Mouse (Mus musculus) ES-E14 (cell line): ENCODE measurements at regions not wholly inside any gene's neighbourhood (a gene's known extent, or its start where the extent isn't known, plus 50 kb on each side); places are given as distances from the start of the nearest gene placed in this dataset.

Experiments
- DNase-seq: peaks from one replicate; pipeline ENCODE4 v3.0.0-alpha.2; 2013; ENCODE audit warnings: low read depth, low spot score
- H3K27ac ChIP-seq: 2 replicates; pipeline ENCODE4 v1.5.1; 2012; ENCODE audit warnings: low read depth, mild to moderate bottlenecking, low read length, moderate library complexity, mixed read lengths; ENCODE audit not compliant: poor library complexity, insufficient read depth, severe bottlenecking
- H3K36me3 ChIP-seq: 2 replicates; pipeline ENCODE4 v1.6.1; 2012; ENCODE audit warnings: mild to moderate bottlenecking, low read length, moderate library complexity, mixed read lengths; ENCODE audit not compliant: control insufficient read depth, poor library complexity, insufficient read depth, severe bottlenecking
- H3K4me1 ChIP-seq, 2 experiments: fragments of 150-350 bp in 1 of 2; sonication (generic) in 1 of 2; 2 replicates each; pipeline ENCODE4 v1.6.1; 2012; ENCODE audit warnings: low read length in 2 of 2, mild to moderate bottlenecking in 1 of 2, mixed read lengths in 1 of 2; ENCODE audit not compliant: control insufficient read depth in 2 of 2, insufficient read depth in 2 of 2, poor library complexity in 1 of 2
- H3K4me3 ChIP-seq, 2 experiments: fragments of 150-350 bp in 1 of 2; sonication (generic) in 1 of 2; 2 replicates each; pipeline ENCODE4 v1.5.1; 2012; ENCODE audit warnings: low read length in 2 of 2, low read depth in 1 of 2, mild to moderate bottlenecking in 1 of 2, mixed read lengths in 1 of 2; ENCODE audit not compliant: insufficient read depth in 1 of 2, poor library complexity in 1 of 2, severe bottlenecking in 1 of 2
- H3K9ac ChIP-seq: 2 replicates; pipeline ENCODE4 v1.6.1; 2012; ENCODE audit warnings: low read depth, mild to moderate bottlenecking, low read length, mixed read lengths; ENCODE audit not compliant: poor library complexity, insufficient read depth, severe bottlenecking
- H3K9me3 ChIP-seq: fragments of 150-350 bp; sonication (generic); 2 replicates; pipeline ENCODE4 v1.6.1; 2012; ENCODE audit warnings: low read depth, mild to moderate bottlenecking, low read length; ENCODE audit not compliant: control insufficient read depth, insufficient read depth
- CHD2 ChIP-seq: IDR thresholded peaks from 2 replicates; pipeline ENCODE4 v1.6.1; 2014; ENCODE audit warnings: mild to moderate bottlenecking, low read depth, low read length, inconsistent platforms
- HCFC1 ChIP-seq: IDR thresholded peaks from 2 replicates; pipeline ENCODE4 v1.6.1; 2012; ENCODE audit warnings: low read length, inconsistent platforms, borderline replicate concordance; ENCODE audit not compliant: insufficient read depth
- MAFK ChIP-seq: IDR thresholded peaks from 2 replicates; pipeline ENCODE4 v1.6.1; 2014; ENCODE audit warnings: mild to moderate bottlenecking, low read depth, low read length, inconsistent platforms; ENCODE audit not compliant: insufficient read depth
- ZC3H11A ChIP-seq: IDR thresholded peaks from 2 replicates; pipeline ENCODE4 v1.6.1; 2012; ENCODE audit warnings: low read depth, mild to moderate bottlenecking, inconsistent platforms, low read length, borderline replicate concordance
- ZNF384 ChIP-seq: IDR thresholded peaks from 2 replicates; pipeline ENCODE4 v1.6.1; 2012; ENCODE audit warnings: low read depth, low read length, inconsistent platforms
- in situ Hi-C, 2 experiments: fragments of 600-800 bp; cut with MboI; formaldehyde crosslinking; loops; one replicate each; pipeline ENCODE4 v1.15.1; 2025; ENCODE audit warnings: low sequenced_read_pairs in 2 of 2, inconsistent platforms in 1 of 2; ENCODE audit not compliant: unreplicated experiment in 2 of 2

DNA sequence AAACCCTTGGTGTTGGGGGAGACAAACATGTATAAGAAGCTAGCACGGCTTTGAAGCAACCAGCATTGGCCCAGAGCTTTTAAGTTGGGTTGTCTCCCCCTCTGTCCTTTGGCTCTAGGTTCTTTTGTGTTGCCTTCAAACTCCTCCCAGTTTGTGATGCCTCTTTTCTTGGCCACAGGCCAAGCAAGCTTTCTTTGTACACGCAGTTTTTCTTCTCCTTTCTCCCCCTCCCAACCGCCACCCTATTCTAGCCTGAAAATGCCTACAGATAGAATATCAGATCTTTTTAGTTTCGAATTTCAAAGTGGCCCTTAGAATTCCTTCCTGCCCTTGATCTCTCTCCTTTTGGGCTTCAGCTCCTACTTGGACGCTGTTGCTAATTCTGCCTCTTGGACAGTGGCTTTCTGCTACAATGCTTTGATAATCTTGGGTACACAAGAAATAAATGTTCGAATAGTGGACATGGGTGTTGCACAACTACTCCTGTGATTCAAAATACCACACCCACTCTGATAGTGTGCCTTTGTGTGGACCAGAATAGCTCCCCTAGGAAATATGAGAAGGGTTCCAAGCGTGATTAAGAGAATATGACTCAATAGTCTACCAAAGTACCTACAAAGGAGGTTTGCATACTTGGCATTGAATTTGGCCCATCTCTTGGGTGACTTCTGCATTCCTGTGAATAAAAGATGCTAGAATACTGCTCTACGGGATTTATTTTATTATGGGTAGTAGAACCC lies 369.3 kb upstream of the Vrk2 start:
- in situ Hi-C loops = no loop called here
- H3K4me3 ChIP-seq = no peak overlapping the region
- no peak for TF ChIP-seq MAFK
- no peak for TF ChIP-seq ZNF384
- TF ChIP-seq HCFC1 = no peak
- H3K9ac ChIP-seq = no peak overlapping the region
- H3K9me3 ChIP-seq = no peaks in the 10 kb centered on the region
- DNase-seq = no peak
- no peak overlapping the region for H3K27ac ChIP-seq
- H3K36me3 ChIP-seq = no peaks in the 10 kb centered on the region
- peaks cover 0 to 3% of the 10 kb centered on the region in 2 experiments; a peak in 1 of 4 replicates for H3K4me1 ChIP-seq

DNA sequence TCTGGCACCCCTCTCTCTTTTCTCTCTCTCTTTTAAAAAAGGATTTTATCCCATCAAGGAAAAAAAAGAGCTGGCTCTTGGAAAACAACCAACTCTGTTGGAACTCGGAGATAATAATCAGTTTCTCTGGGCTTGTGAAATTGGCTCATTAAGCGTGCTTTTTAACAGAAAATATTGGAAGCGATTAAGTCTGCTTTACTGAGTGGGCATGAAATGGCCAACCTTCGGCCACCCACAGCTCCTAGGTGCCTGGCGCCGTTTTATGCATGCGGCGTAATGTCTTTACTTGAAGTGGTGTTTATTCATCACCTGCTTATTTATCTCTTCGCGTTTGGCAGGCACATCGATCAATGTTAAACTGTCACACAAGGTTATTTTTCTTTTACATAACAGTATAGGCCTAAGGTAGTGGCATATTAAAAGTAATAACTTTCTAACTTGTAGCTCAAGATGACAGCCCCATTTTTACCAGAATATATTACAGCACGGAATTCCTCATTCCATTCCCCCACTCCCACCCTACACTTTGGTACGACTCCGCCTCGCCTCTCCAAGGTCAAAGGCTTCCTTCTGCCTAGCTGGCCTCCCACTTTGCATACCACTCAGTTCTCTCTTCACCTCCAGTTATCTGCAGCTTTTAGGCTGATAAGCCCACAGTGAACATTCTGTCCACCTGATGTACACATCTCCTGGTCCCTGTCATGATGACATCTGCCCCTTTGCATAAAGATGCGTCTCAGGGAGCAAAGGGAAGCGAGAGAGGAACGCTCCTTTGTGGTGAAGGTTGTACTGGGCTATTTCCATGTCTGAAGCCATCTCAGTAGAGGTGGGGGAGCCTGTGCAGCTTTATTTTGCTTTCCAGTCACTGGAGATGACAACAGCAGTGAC lies 368.5 kb upstream of the Vrk2 start:
- Histone ChIP-seq H3K4me1 (peaks cover 0 to 3% of the 10 kb centered on the region in 2 experiments; a peak in 1 of 4 replicates), H3K9ac (no peak overlapping the region), H3K4me3 (no peak overlapping the region), H3K36me3 (no peaks in the 10 kb centered on the region), H3K9me3 (no peaks in the 10 kb centered on the region), H3K27ac (no peak overlapping the region)
- DNase-seq = no peak
- in situ Hi-C loops = no loop called here
- TF ChIP-seq ZNF384 = no peak
- no peak for TF ChIP-seq MAFK
- TF ChIP-seq ZC3H11A = no peak
- no peak for TF ChIP-seq CHD2
- no peak for TF ChIP-seq HCFC1

- in situ Hi-C loops = no loop called here
- TF ChIP-seq MAFK (no peak), ZC3H11A (peak; percentile 45; the same call in 1 of the 2 replicates)
- H3K36me3 ChIP-seq = no peaks in the 10 kb centered on the region
- peak; percentile 84 for DNase-seq
- H3K9ac ChIP-seq = no peak overlapping the region
- H3K9me3 ChIP-seq = no peaks in the 10 kb centered on the region
- H3K4me3 ChIP-seq = no peak overlapping the region
- peaks cover 0 to 3% of the 10 kb centered on the region in 2 experiments; a peak in 1 of 4 replicates for H3K4me1 ChIP-seq
- no peak overlapping the region for H3K27ac ChIP-seq
Observed at GRCm38 (mm10) chr11:26961336-26961980, 367.7 kb upstream of the Vrk2 start.

DNA sequence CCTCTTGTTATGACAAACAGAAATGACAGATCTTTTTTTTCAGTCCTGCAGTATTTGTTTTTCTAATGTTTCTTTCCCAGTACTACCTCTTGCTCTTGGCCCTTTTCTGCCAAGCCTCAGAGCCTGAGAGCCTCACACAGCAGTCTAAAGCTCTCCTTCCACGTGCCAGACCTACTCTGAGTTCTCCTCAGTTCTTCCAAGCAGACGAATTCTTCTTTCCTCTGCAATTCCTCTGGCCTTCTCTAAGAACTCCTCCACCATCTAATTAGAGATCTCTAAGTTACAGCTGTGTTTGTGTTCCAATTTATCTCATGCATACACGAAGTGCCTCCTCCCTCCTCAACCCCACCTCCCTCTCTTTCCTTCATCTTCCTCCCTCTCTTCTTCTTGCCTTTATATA lies 362.4 kb upstream of the Vrk2 start:
- DNase-seq = no peak
- Histone ChIP-seq H3K36me3 (no peaks in the 10 kb centered on the region), H3K4me1 (no peaks in the 10 kb centered on the region), H3K4me3 (no peak overlapping the region), H3K9me3 (no peaks in the 10 kb centered on the region), H3K9ac (no peak overlapping the region), H3K27ac (no peak overlapping the region)
- TF ChIP-seq ZNF384 (no peak), CHD2 (no peak), MAFK (no peak), ZC3H11A (no peak), HCFC1 (no peak)
- in situ Hi-C loops = no loop called here
